Mouse (Mus musculus): Measurements from ENCODE around the gene Slxl1.
"Not testable (repeated sequence)": the region's sequence is repeated elsewhere in the genome, so short reads cannot be mapped to it uniquely, and the experiment has no call there.

The Slxl1 gene

GRCm38 (mm10) chrX:55226576-55226975 lies at the start of gene Slxl1:
Gene Slxl1, plus strand, starts transcription at chrX:55226876.
- DNase-seq = not testable (repeated sequence)

Measured in layer of hippocampus, adult 9-11 months (tissue).